Mouse (Mus musculus) thymus, adult 18-20 months (tissue): Measurements from ENCODE around the gene Acox3.

Source experiments
- DNase-seq, 2 experiments: peaks; one replicate each; pipeline ENCODE4 v3.0.0; 2022; ENCODE audit warnings: mixed read lengths in 2 of 2

Gene Acox3

DNA sequence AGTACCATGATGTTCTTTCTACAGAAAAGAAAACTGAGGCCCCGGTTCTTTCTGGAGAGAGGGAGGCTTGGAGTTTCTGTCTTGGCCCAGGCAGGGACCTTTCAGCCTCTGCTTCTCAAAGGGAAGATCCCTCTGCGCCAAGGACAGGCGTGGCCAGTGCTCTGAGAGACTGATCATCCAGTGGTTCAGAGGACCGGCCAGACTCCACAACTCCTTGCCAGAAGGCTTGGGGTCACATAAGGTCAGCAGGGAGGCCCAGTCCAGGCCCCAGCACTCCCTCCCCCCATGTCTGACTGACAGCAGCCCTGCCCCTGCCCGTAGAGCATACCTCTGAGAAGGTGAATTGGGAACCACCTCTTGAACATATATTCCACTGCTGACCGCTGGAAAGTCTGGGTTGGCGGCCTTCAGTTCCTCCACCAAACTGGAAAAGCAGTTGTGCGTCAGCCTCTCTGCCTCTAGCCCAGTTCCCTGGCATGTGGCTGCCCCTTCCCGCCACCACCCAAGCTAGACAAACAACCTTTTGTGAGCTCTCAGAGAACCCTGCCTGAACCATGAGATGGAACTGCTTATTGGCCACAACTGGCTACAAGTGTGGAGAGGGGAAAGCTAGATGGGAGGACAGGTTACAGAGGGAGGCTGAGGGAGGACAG, 71.0 kb downstream of the Acox3 start:
- no peak for DNase-seq

DNA sequence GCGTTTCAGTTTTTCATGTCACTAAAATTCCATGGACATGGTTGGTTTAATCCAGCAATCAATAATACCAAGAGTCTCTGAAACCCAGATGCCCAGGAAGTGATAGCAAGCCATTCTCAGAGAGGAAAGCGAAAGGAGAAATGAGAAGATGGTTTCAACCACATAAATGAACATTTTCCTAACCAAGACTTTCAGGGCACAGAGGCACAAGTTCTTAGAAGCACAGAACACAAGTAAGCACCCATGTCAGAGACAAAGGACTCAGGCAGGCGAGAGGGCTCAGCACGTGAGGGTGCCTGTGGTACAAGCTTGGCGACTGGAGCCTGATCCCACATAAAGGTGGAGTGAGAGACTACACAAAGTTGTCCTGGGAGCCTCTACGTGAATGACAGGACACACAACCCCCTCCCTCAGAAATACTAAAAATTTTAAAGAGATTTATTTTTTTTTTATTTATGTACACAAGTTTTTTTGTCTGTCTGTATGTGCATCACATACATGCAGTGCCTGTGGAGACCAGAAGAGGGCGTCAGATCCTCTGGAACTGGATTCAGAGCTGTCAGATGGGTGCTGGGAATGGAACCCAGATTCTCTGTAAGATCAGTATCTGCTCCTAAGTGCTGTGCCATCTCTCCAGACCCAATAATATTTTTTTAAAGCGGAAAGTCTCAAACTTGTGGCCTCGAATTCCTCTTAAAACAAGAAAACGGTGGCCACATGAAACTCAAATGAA, 73.1 kb downstream of the Acox3 start:
- no peak for DNase-seq

DNA sequence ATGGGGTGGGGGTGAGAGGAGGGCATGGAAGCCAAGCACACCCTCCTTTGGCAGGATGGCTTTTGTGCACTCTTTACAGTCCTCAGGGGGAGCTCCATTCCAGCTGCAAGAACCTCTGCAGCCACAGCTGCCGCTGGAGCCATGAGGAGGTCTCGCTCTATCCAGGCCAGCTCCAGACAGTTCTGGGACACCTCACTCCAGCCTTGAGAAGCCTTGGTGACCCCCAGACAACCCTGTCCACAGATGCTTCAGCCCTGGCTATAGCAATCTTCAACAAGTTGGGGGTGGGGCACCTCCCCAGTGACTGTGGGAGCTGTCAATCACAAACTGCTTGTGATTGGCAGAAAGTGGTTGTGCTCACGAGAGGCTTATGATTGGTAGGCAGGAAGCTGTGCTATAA, 76.7 kb downstream of the Acox3 start:
- DNase-seq, result no peak

GRCm38 (mm10) chr5:35661210-35661609, 78.4 kb downstream of the Acox3 start:
- DNase-seq, result no peak

DNA sequence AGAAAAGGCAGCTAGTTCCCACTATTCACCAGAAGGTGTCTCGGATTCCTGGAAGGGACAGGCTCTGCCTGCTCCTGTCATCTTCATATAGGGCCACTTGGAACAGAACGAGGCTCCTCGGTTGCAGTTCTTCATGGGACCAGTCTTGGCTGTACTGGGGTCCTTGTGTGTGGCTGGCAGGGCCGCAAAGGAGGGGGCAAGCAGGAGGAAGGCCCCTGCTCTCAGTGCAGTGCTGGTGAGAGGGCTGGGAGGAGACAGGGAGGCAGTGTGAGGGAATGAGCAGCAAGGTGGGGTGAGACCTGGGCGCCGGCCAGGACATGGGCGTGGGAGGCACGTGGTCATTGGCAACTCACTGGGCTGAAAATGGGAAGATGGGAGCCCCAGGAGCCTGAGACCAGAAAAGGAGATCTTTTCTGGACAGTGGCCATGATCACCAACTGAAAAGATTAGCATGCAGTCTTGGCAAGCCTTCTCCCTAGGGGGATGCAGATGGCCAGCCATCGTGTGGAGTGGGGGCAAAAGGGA, 79.2 kb downstream of the Acox3 start:
- no peak for DNase-seq
